8 mouse cellular contexts compared by ENCODE assay signal in genomic region chr11:115858354-115858753, GRCm38 (mm10). TPM values are rescaled to one million over a fixed set of nuclear protein-coding genes. Genes with fewer than 3 reads are reported as not detected.
DNase-seq lines count a peak whose midpoint lies in the region; ATAC-seq and TF ChIP-seq lines count a peak whose summit lies in the region.

Myo15b (plus strand) TSS chr11:115858406.

- H3K9me3 ChIP-seq in lung, postnatal 0 days (ENCODE audit: low read length), result no peaks in the 10 kb centered on the region
- no peaks in the 10 kb centered on the region for H3K9me3 ChIP-seq in forebrain, embryonic 15.5 days
- no peaks in the 10 kb centered on the region for H3K9me3 ChIP-seq in limb, embryonic 15.5 days

- TF ChIP-seq CTCF in lung, postnatal 0 days (IDR thresholded peaks at IDR 0.05), result no peak

- H3K4me1 ChIP-seq in lung, postnatal 0 days (ENCODE audit: insufficient read depth, low read depth, low read length), result no peaks in the 10 kb centered on the region
- H3K4me1 ChIP-seq in forebrain, embryonic 15.5 days, result peaks cover 14% of the 10 kb centered on the region
- peaks cover 22% of the 10 kb centered on the region for H3K4me1 ChIP-seq in limb, embryonic 15.5 days

- peak within 1 kb of the TSS; percentile 31 for H3K4me3 ChIP-seq in lung, postnatal 0 days (ENCODE audit: low read depth, low read length)
- H3K4me3 ChIP-seq in forebrain, embryonic 15.5 days, result peak within 1 kb of the TSS; percentile 36
- peak within 1 kb of the TSS; percentile 39 for H3K4me3 ChIP-seq in limb, embryonic 15.5 days

- 18% methylated on average over 27 of the region's 27 CpGs for WGBS in lung, postnatal 0 days
- WGBS in forebrain, embryonic 15.5 days, result 10% methylated on average over 27 of the region's 27 CpGs
- 11% methylated on average over 27 of the region's 27 CpGs for WGBS in limb, embryonic 15.5 days

- 0 out of 2 replicates have a peak within 1 kb of the TSS, but pooled peaks have one; percentile 36 for H3K9ac ChIP-seq in lung, postnatal 0 days (replicated peaks; ENCODE audit: low read depth)
- peak within 1 kb of the TSS; percentile 27; the same call in 1 of the 2 replicates for H3K9ac ChIP-seq in forebrain, embryonic 15.5 days (replicated peaks)
- peak within 1 kb of the TSS; percentile 14; the same call in 1 of the 2 replicates for H3K9ac ChIP-seq in limb, embryonic 15.5 days

- no peak for TF ChIP-seq EP300 in lung, postnatal 0 days (IDR thresholded peaks at IDR 0.05)

- H3K4me2 ChIP-seq in lung, postnatal 0 days (replicated peaks; ENCODE audit: low read depth, low read length), result peak within 1 kb of the TSS; percentile 65
- peak within 1 kb of the TSS; percentile 44 for H3K4me2 ChIP-seq in forebrain, embryonic 15.5 days (replicated peaks)
- H3K4me2 ChIP-seq in limb, embryonic 15.5 days, result peak within 1 kb of the TSS; percentile 76

- H3K27me3 ChIP-seq in lung, postnatal 0 days (replicated peaks; ENCODE audit: insufficient read depth, low read length), result peaks cover 22% of the 10 kb centered on the region
- peaks cover 43% of the 10 kb centered on the region for H3K27me3 ChIP-seq in forebrain, embryonic 15.5 days
- peaks cover 64% of the 10 kb centered on the region for H3K27me3 ChIP-seq in limb, embryonic 15.5 days
- no peaks in the 10 kb centered on the region; the same call in none of the 2 replicates for H3K27me3 ChIP-seq in splenic B cell, adult 2 months (ENCODE audit: control insufficient read depth, insufficient read depth, low read length, poor library complexity, severe bottlenecking)

- H3K27ac ChIP-seq in lung, postnatal 0 days (ENCODE audit: low read length), result no peak within 1 kb of the TSS
- no peak within 1 kb of the TSS for H3K27ac ChIP-seq in forebrain, embryonic 15.5 days (replicated peaks)
- no peak within 1 kb of the TSS for H3K27ac ChIP-seq in limb, embryonic 15.5 days

- ATAC-seq in lung, postnatal 0 days, result no peak
- ATAC-seq in forebrain, embryonic 15.5 days (replicated peaks), result no peak
- no peak for ATAC-seq in limb, embryonic 15.5 days (ENCODE audit: insufficient number of reproducible peaks, low FRiP score, low TSS enrichment, low read depth)
- ATAC-seq in monocyte, adult 5-6 weeks (replicated peaks; ENCODE audit: insufficient number of reproducible peaks, low FRiP score, low TSS enrichment, poor library complexity, severe bottlenecking), result no peak

- no peak for DNase-seq in lung, postnatal 0 days (ENCODE audit: low spot score)
- no peak for DNase-seq in lung, postnatal 36 days
- DNase-seq in splenic B cell, adult 2 months (ENCODE audit: low read depth, low spot score), result peak; percentile 23
- no peak for DNase-seq in thymus, postnatal 10 days (ENCODE audit: low spot score in 2 of 2)
- no peak for DNase-seq in right cerebral cortex, postnatal 4 days

- H3K36me3 ChIP-seq in lung, postnatal 0 days (ENCODE audit: insufficient read depth, low read length), result peaks cover 8% of the 10 kb centered on the region; the same call in 1 of the 2 replicates
- H3K36me3 ChIP-seq in forebrain, embryonic 15.5 days, result no peaks in the 10 kb centered on the region
- H3K36me3 ChIP-seq in limb, embryonic 15.5 days, result no peaks in the 10 kb centered on the region
- peaks cover 8% of the 10 kb centered on the region for H3K36me3 ChIP-seq in splenic B cell, adult 2 months (ENCODE audit: control insufficient read depth, insufficient read depth, low read length, poor library complexity, severe bottlenecking)

RNA-seq across cellular contexts. Expression of gene Myo15b, which starts in this region (rescaled TPM):
- polyA plus RNA-seq in lung, postnatal 0 days (2015; fragmentation: Nextera tagmentation; extraction: Ambion mirVana), result 0.57 and 0.68 TPM in 2 replicates
- 0.17 TPM in 1 of 2 replicates, not detected in the other for polyA plus RNA-seq in forebrain, embryonic 15.5 days (2015; fragmentation: Nextera tagmentation; extraction: Ambion mirVana)
- 0.47 TPM in 2 replicates for polyA plus RNA-seq in limb, embryonic 15.5 days (2015; fragmentation: Nextera tagmentation; extraction: Ambion mirVana)
- not detected in 3 replicates for total RNA-seq in monocyte, adult 5-6 weeks (2017)
